11 mouse cellular contexts compared by ENCODE assay signal in genomic region chr4:87933701-87934337, GRCm38 (mm10).
DNase-seq lines count a peak whose midpoint lies in the region; ATAC-seq and TF ChIP-seq lines count a peak whose summit lies in the region.
"Had no signal": no experiment of that assay in that cellular context is flagged by ENCODE, and none has a peak within 500 bp of the region (broad histone marks: within the 10 kb centered on the region; RNA-seq: fewer than 3 reads in every experiment).

No protein-coding gene starts in this region.

- no peak overlapping the region for H3K4me2 ChIP-seq in forebrain, embryonic 14.5 days (ENCODE audit: low read length)
- no peak overlapping the region for H3K4me2 ChIP-seq in forebrain, embryonic 15.5 days (replicated peaks)
- H3K4me2 ChIP-seq in lung, embryonic 14.5 days: no peak overlapping the region
- H3K4me2 ChIP-seq: limb, embryonic 15.5 days had no signal

- H3K36me3 ChIP-seq in forebrain, embryonic 14.5 days (ENCODE audit: control insufficient read depth, insufficient read depth, low read length): no peaks in the 10 kb centered on the region
- H3K36me3 ChIP-seq in forebrain, embryonic 15.5 days: no peaks in the 10 kb centered on the region
- H3K36me3 ChIP-seq in lung, embryonic 14.5 days (ENCODE audit: insufficient read depth): no peaks in the 10 kb centered on the region
- H3K36me3 ChIP-seq: limb, embryonic 15.5 days had no signal

- ATAC-seq in forebrain, embryonic 14.5 days: no peak
- ATAC-seq in forebrain, embryonic 15.5 days (replicated peaks): no peak; the same call in 1 of the 2 replicates
- peak; percentile 58; the same call in 1 of the 2 replicates for ATAC-seq in lung, embryonic 14.5 days (ENCODE audit: insufficient read depth)
- ATAC-seq: midbrain, embryonic 16.5 days had no signal

- H3K4me3 ChIP-seq in forebrain, embryonic 14.5 days (ENCODE audit: low read depth, low read length): no peak overlapping the region
- no peak overlapping the region for H3K4me3 ChIP-seq in forebrain, embryonic 15.5 days
- no peak overlapping the region for H3K4me3 ChIP-seq in lung, embryonic 14.5 days (ENCODE audit: low read depth, low read length)
- H3K4me3 ChIP-seq: erythroblast, embryonic 14.5 days; limb, embryonic 15.5 days had no signal

- TF ChIP-seq CTCF in lung, embryonic 14.5 days (IDR thresholded peaks at IDR 0.05; ENCODE audit: low read depth): no peak

- WGBS in forebrain, embryonic 14.5 days: 85% methylated on average over 4 of the region's 4 CpGs
- WGBS in forebrain, embryonic 15.5 days: 94% methylated on average over 4 of the region's 4 CpGs
- 51% methylated on average over 4 of the region's 4 CpGs for WGBS in lung, embryonic 14.5 days

- no peak overlapping the region for H3K27ac ChIP-seq in forebrain, embryonic 14.5 days (ENCODE audit: low read depth, low read length)
- H3K27ac ChIP-seq in forebrain, embryonic 15.5 days (replicated peaks): no peak overlapping the region
- peak overlapping the region; percentile 30; the same call in 1 of the 2 replicates for H3K27ac ChIP-seq in lung, embryonic 14.5 days (ENCODE audit: low read depth)
- H3K27ac ChIP-seq: limb, embryonic 15.5 days had no signal

- H3K4me1 ChIP-seq in forebrain, embryonic 14.5 days (ENCODE audit: control insufficient read depth, insufficient read depth, low read length): peaks cover 17% of the 10 kb centered on the region
- H3K4me1 ChIP-seq in forebrain, embryonic 15.5 days: peaks cover 37% of the 10 kb centered on the region
- H3K4me1 ChIP-seq in lung, embryonic 14.5 days (ENCODE audit: insufficient read depth): peaks cover 14% of the 10 kb centered on the region

- no peaks in the 10 kb centered on the region for H3K27me3 ChIP-seq in forebrain, embryonic 14.5 days (replicated peaks; ENCODE audit: control insufficient read depth, insufficient read depth, low read length)
- H3K27me3 ChIP-seq in forebrain, embryonic 15.5 days: no peaks in the 10 kb centered on the region
- no peaks in the 10 kb centered on the region for H3K27me3 ChIP-seq in lung, embryonic 14.5 days (ENCODE audit: insufficient read depth, low read length)
- H3K27me3 ChIP-seq: limb, embryonic 15.5 days had no signal

- H3K9ac ChIP-seq in forebrain, embryonic 14.5 days (ENCODE audit: low read length): no peak overlapping the region
- H3K9ac ChIP-seq in forebrain, embryonic 15.5 days (replicated peaks): no peak overlapping the region
- no peak overlapping the region for H3K9ac ChIP-seq in lung, embryonic 14.5 days
- H3K9ac ChIP-seq: limb, embryonic 15.5 days had no signal

- no peaks in the 10 kb centered on the region for H3K9me3 ChIP-seq in forebrain, embryonic 14.5 days (replicated peaks; ENCODE audit: control insufficient read depth, low read length)
- H3K9me3 ChIP-seq in forebrain, embryonic 15.5 days: no peaks in the 10 kb centered on the region
- no peaks in the 10 kb centered on the region for H3K9me3 ChIP-seq in lung, embryonic 14.5 days (ENCODE audit: low read depth, low read length)
- H3K9me3 ChIP-seq: limb, embryonic 15.5 days had no signal

- peak; percentile 74 for DNase-seq in forebrain, embryonic 14.5 days (ENCODE audit: low spot score)
- peak; percentile 81 for DNase-seq in lung, embryonic 14.5 days
- DNase-seq in lung, postnatal 4 days: no peak
- DNase-seq in heart, adult 8-10 months (ENCODE audit: low spot score): peak; percentile 16
- peak; percentile 55 for DNase-seq in mesoderm, embryonic 11.5 days (ENCODE audit: low read depth, low spot score)
- DNase-seq in cerebellum, postnatal 10 days: no peak
- no peak for DNase-seq in embryo, embryonic 10.5 days (ENCODE audit: low spot score)

Comparison
In these comparisons a context has a peak if more than half of its experiments do, and no peak if none do; other contexts are left out.
1. DNase-seq: peak in forebrain, embryonic 14.5 days (single experiment), lung, embryonic 14.5 days (single experiment), heart, adult 8-10 months (single experiment) and mesoderm, embryonic 11.5 days (single experiment); none in lung, postnatal 4 days (0 of 2), cerebellum, postnatal 10 days (0 of 2) and embryo, embryonic 10.5 days (single experiment).